Mouse (Mus musculus): ENCODE measurements around the gene Rsbn1.

GRCm38 (mm10) chr3:104011972-104012371 is 98.1 kb downstream of the Rsbn1 start:
- no peak for TF ChIP-seq CTCF (conservative IDR thresholded peaks at IDR 0.05; ENCODE audit: low read length)
- no peak for TF ChIP-seq POU5F1 (IDR thresholded peaks at IDR 0.05; ENCODE audit: borderline replicate concordance, low read length)
- no peak for TF ChIP-seq NANOG (IDR thresholded peaks at IDR 0.05; ENCODE audit: borderline replicate concordance, low read length)

Measured in E14TG2a.4 (cell line).